Mouse (Mus musculus): Measurements from ENCODE around the gene Hdac9.

DNA sequence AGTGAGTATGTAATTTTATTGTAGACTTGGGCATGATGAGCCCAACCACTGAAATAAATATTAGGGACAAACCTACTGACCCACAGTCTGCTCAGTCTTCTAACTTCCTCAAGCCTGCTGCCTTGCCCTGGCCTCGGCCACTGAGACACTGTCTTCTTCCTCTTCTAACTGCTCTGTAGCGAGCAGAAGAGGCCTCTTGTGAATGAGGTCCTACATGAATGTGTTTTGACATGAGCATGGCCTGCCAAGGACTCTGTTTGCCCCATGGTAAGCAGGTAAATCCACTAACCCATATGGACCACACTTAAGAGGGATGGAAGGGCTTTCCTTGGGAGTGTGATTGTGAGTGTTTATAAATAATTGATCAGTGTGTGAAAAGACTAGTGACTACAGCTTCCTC is 430.9 kb downstream of the Hdac9 start:
- no peak for TF ChIP-seq GATA1 (IDR thresholded peaks at IDR 0.05; ENCODE audit: borderline replicate concordance, low read length)
- TF ChIP-seq FLI1 (IDR thresholded peaks at IDR 0.05; ENCODE audit: low read length) = no peak
